Mouse (Mus musculus) left cerebral cortex, postnatal 14 days (tissue): Measurements from ENCODE around the gene Gm16429. TPM values are rescaled to one million over a fixed set of nuclear protein-coding genes. Genes with fewer than 3 reads are reported as not detected.
"Not testable (repeated sequence)": the region's sequence is repeated elsewhere in the genome, so short reads cannot be mapped to it uniquely, and the experiment has no call there.

Experiments
- DNase-seq, 2 experiments: peaks; one replicate each; pipeline ENCODE4 v3.0.0; 2021 to 2022; ENCODE audit warnings: low spot score in 2 of 2, mixed read lengths in 1 of 2
- intact Hi-C: fragments of 180-260 bp; cut with DNase I; formaldehyde crosslinking; loops from one replicate; pipeline ENCODE4 v1.15.1; 2025
- long read RNA-seq, 2 experiments: library from polyadenylated mRNA; stranded (forward); transcript quantifications; one replicate each; pipeline ENCODE4 v2.0.0; 2021
- total RNA-seq, 2 experiments: library from RNA; stranded (reverse); gene quantifications; 2 replicates each; pipeline ENCODE4 v1.2.3; 2021

Gene Gm16429
- total RNA-seq, result not detected
- long read RNA-seq, experiment 1, result 0 reads
- long read RNA-seq, experiment 2, result 0 reads

- DNase-seq, intact Hi-C loops: not testable (repeated sequence)
Measured at GRCm38 (mm10) chr5:93928952-93929351, at the start of gene Gm16429. Gene Gm16429 (minus strand): TSS chr5:93929052.

Other genes with a start within 250 kb of the Gm16429 start
- not detected for gene Gm7792, start 85.3 kb downstream of the Gm16429 start, total RNA-seq
- not detected for gene BC061212, start 141.5 kb upstream of the Gm16429 start, total RNA-seq
- not detected for gene Gm6351, start 147.3 kb upstream of the Gm16429 start, total RNA-seq